In the genomic region with DNA sequence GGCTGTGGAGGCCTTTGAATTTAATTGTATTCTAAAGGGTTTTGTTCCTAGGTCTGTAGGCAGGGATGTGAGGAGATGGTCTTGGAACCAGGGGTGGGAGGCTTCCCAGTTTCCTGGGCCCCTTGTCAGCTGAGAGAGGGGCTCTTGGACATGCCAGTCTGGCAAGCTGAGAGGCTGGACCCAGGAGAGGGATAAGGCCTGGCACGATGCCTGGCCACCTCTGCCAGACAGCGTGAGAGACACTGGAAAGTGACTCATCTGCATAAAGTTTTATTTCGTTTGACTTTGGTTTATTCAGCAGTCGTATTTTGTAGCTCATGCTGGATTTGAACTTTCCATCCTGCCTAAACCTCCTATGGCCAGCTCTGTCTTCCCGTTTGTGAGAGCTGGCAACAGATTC, we compare ENCODE assay signal across 15 mouse cellular contexts. TPM values are rescaled to one million over a fixed set of nuclear protein-coding genes. Genes with fewer than 3 reads are reported as not detected.
DNase-seq lines count a peak whose midpoint lies in the region; ATAC-seq and TF ChIP-seq lines count a peak whose summit lies in the region.
"Had no signal": no experiment of that assay in that cellular context is flagged by ENCODE, and none has a peak within 500 bp of the region (broad histone marks: within the 10 kb centered on the region; RNA-seq: fewer than 3 reads in every experiment).

No protein-coding gene starts in this region.

- H3K36me3 ChIP-seq in forebrain, embryonic 12.5 days (replicated peaks): no peaks in the 10 kb centered on the region
- no peaks in the 10 kb centered on the region for H3K36me3 ChIP-seq in forebrain, postnatal 0 days (ENCODE audit: insufficient read depth)
- no peaks in the 10 kb centered on the region for H3K36me3 ChIP-seq in midbrain, embryonic 10.5 days
- H3K36me3 ChIP-seq in midbrain, embryonic 11.5 days (ENCODE audit: control insufficient read depth, insufficient read depth, low read length): no peaks in the 10 kb centered on the region
- H3K36me3 ChIP-seq: kidney, embryonic 15.5 days; liver, embryonic 15.5 days had no signal

- DNase-seq in forebrain, postnatal 0 days: no peak
- DNase-seq in midbrain, embryonic 10.5 days (ENCODE audit: low spot score): no peak
- DNase-seq in midbrain, embryonic 11.5 days (ENCODE audit: low spot score, missing footprints): no peak
- peak; percentile 61 for DNase-seq in Muller cell, postnatal 12 days (ENCODE audit: inconsistent ontology term)
- peak; percentile 80 for DNase-seq in adrenal gland, postnatal 14 days
- DNase-seq in urinary bladder, adult 18-20 months (ENCODE audit: low spot score in 2 of 2): no peak
- DNase-seq: embryo, embryonic 11 days; gastrocnemius, postnatal 36 days; right cerebral cortex, adult 18-20 months had no signal

- peak overlapping the region; percentile 83 for H3K27ac ChIP-seq in forebrain, embryonic 12.5 days
- no peak overlapping the region for H3K27ac ChIP-seq in forebrain, postnatal 0 days (ENCODE audit: low read depth, low read length)
- H3K27ac ChIP-seq in midbrain, embryonic 10.5 days (replicated peaks): peak overlapping the region; percentile 90
- no peak overlapping the region for H3K27ac ChIP-seq in midbrain, embryonic 11.5 days (ENCODE audit: low read depth, low read length)
- H3K27ac ChIP-seq: kidney, embryonic 15.5 days; liver, embryonic 15.5 days had no signal

- no peaks in the 10 kb centered on the region for H3K9me3 ChIP-seq in forebrain, embryonic 12.5 days
- H3K9me3 ChIP-seq in forebrain, postnatal 0 days (ENCODE audit: low read length): no peaks in the 10 kb centered on the region
- H3K9me3 ChIP-seq in midbrain, embryonic 10.5 days (replicated peaks): no peaks in the 10 kb centered on the region
- no peaks in the 10 kb centered on the region for H3K9me3 ChIP-seq in midbrain, embryonic 11.5 days (ENCODE audit: control insufficient read depth, low read length)
- H3K9me3 ChIP-seq: kidney, embryonic 15.5 days; liver, embryonic 15.5 days had no signal

- peaks cover 79% of the 10 kb centered on the region for H3K4me1 ChIP-seq in forebrain, embryonic 12.5 days
- peaks cover 14% of the 10 kb centered on the region for H3K4me1 ChIP-seq in forebrain, postnatal 0 days (ENCODE audit: insufficient read depth)
- peaks cover 98% of the 10 kb centered on the region for H3K4me1 ChIP-seq in midbrain, embryonic 10.5 days
- peaks cover 64% of the 10 kb centered on the region for H3K4me1 ChIP-seq in midbrain, embryonic 11.5 days (ENCODE audit: control insufficient read depth, insufficient read depth, low read length)

- H3K4me3 ChIP-seq in forebrain, embryonic 12.5 days (replicated peaks): no peak overlapping the region
- no peak overlapping the region for H3K4me3 ChIP-seq in forebrain, postnatal 0 days (ENCODE audit: low read depth, low read length)
- H3K4me3 ChIP-seq in midbrain, embryonic 10.5 days: no peak overlapping the region
- H3K4me3 ChIP-seq in midbrain, embryonic 11.5 days (ENCODE audit: low read depth, low read length): no peak overlapping the region
- H3K4me3 ChIP-seq: kidney, embryonic 15.5 days; liver, embryonic 15.5 days had no signal

- no peak overlapping the region for H3K9ac ChIP-seq in forebrain, embryonic 12.5 days
- no peak overlapping the region for H3K9ac ChIP-seq in forebrain, postnatal 0 days
- no peak overlapping the region for H3K9ac ChIP-seq in midbrain, embryonic 11.5 days (ENCODE audit: low read length)
- H3K9ac ChIP-seq: kidney, embryonic 15.5 days; liver, embryonic 15.5 days had no signal

- no peak for TF ChIP-seq CTCF in forebrain, postnatal 0 days (IDR thresholded peaks at IDR 0.05; ENCODE audit: low read depth)

- 82% methylated on average over 5 of the region's 5 CpGs for WGBS in forebrain, embryonic 12.5 days
- WGBS in forebrain, postnatal 0 days: 52% methylated on average over 5 of the region's 5 CpGs
- 82% methylated on average over 5 of the region's 5 CpGs for WGBS in midbrain, embryonic 10.5 days
- 79% methylated on average over 5 of the region's 5 CpGs for WGBS in midbrain, embryonic 11.5 days

- no peak overlapping the region for H3K4me2 ChIP-seq in forebrain, embryonic 12.5 days
- H3K4me2 ChIP-seq in forebrain, postnatal 0 days (ENCODE audit: low read depth): no peak overlapping the region
- H3K4me2 ChIP-seq in midbrain, embryonic 11.5 days: no peak overlapping the region
- H3K4me2 ChIP-seq: heart, embryonic 11.5 days; kidney, embryonic 15.5 days; liver, embryonic 15.5 days had no signal

- ATAC-seq in forebrain, embryonic 12.5 days (ENCODE audit: low FRiP score): no peak
- ATAC-seq in forebrain, postnatal 0 days: no peak
- ATAC-seq in midbrain, embryonic 11.5 days (ENCODE audit: low FRiP score): no peak
- ATAC-seq: intestine, embryonic 16.5 days; lung, postnatal 0 days had no signal

- H3K27me3 ChIP-seq in forebrain, embryonic 12.5 days: peaks cover 16% of the 10 kb centered on the region
- H3K27me3 ChIP-seq in forebrain, postnatal 0 days (ENCODE audit: insufficient read depth, low read length): no peaks in the 10 kb centered on the region
- peaks cover 26% of the 10 kb centered on the region for H3K27me3 ChIP-seq in midbrain, embryonic 10.5 days (ENCODE audit: low read depth, poor library complexity, severe bottlenecking)
- H3K27me3 ChIP-seq in midbrain, embryonic 11.5 days (ENCODE audit: control insufficient read depth, insufficient read depth, low read length): no peaks in the 10 kb centered on the region
- H3K27me3 ChIP-seq: kidney, embryonic 15.5 days had no signal

RNA-seq across cellular contexts. Expression of a gene that starts 26.5 kb away (rescaled TPM):
- 49.9 and 60.6 TPM in 2 replicates for polyA plus RNA-seq in forebrain, embryonic 12.5 days (2016; fragmentation: Nextera tagmentation; extraction: Ambion mirVana)
- total RNA-seq in forebrain, postnatal 0 days (2014; rRNA removed): 45.0 and 69.2 TPM in 2 replicates
- polyA plus RNA-seq in forebrain, postnatal 0 days (2015; fragmentation: Nextera tagmentation; extraction: Ambion mirVana): 35.0 and 41.4 TPM in 2 replicates
- 56.0 and 57.6 TPM in 2 replicates for polyA plus RNA-seq in midbrain, embryonic 10.5 days (2016; fragmentation: Nextera tagmentation; extraction: Ambion mirVana)
- 36.9 and 39.6 TPM in 2 replicates for polyA plus RNA-seq in midbrain, embryonic 11.5 days (2014; fragmentation: Nextera tagmentation; extraction: Ambion mirVana)
- 73.2 and 73.8 TPM in 2 replicates for total RNA-seq in adrenal gland, postnatal 14 days (2021)

RNA-seq across cellular contexts. Expression of a gene that starts 30.0 kb away (rescaled TPM):
- 200 and 211 TPM in 2 replicates for polyA plus RNA-seq in forebrain, embryonic 12.5 days (2016; fragmentation: Nextera tagmentation; extraction: Ambion mirVana)
- total RNA-seq in forebrain, postnatal 0 days (2014; rRNA removed): 14.8 and 19.3 TPM in 2 replicates
- 14.1 and 14.9 TPM in 2 replicates for polyA plus RNA-seq in forebrain, postnatal 0 days (2015; fragmentation: Nextera tagmentation; extraction: Ambion mirVana)
- 290 and 301 TPM in 2 replicates for polyA plus RNA-seq in midbrain, embryonic 10.5 days (2016; fragmentation: Nextera tagmentation; extraction: Ambion mirVana)
- polyA plus RNA-seq in midbrain, embryonic 11.5 days (2014; fragmentation: Nextera tagmentation; extraction: Ambion mirVana): 210 and 212 TPM in 2 replicates
- 53.9 and 60.2 TPM in 2 replicates for total RNA-seq in adrenal gland, postnatal 14 days (2021)

RNA-seq across cellular contexts. Expression of a gene that starts 53.7 kb away (rescaled TPM):
- polyA plus RNA-seq in forebrain, embryonic 12.5 days (2016; fragmentation: Nextera tagmentation; extraction: Ambion mirVana): 248 and 258 TPM in 2 replicates
- total RNA-seq in forebrain, postnatal 0 days (2014; rRNA removed): 917 and 954 TPM in 2 replicates
- polyA plus RNA-seq in forebrain, postnatal 0 days (2015; fragmentation: Nextera tagmentation; extraction: Ambion mirVana): 702 and 718 TPM in 2 replicates
- polyA plus RNA-seq in midbrain, embryonic 10.5 days (2016; fragmentation: Nextera tagmentation; extraction: Ambion mirVana): 69.4 and 117 TPM in 2 replicates
- polyA plus RNA-seq in midbrain, embryonic 11.5 days (2014; fragmentation: Nextera tagmentation; extraction: Ambion mirVana): 118 and 119 TPM in 2 replicates
- 24.4 and 27.2 TPM in 2 replicates for total RNA-seq in adrenal gland, postnatal 14 days (2021)

Comparison
In these comparisons a context has a peak if more than half of its experiments do, and no peak if none do; other contexts are left out.
1. H3K27ac ChIP-seq: peak in forebrain, embryonic 12.5 days (single experiment) and midbrain, embryonic 10.5 days (single experiment); none in forebrain, postnatal 0 days (single experiment) and midbrain, embryonic 11.5 days (single experiment).
2. RNA of a gene that starts 30.0 kb away (polyA plus RNA-seq): 290 to 301 TPM in midbrain, embryonic 10.5 days, 210 to 212 TPM in midbrain, embryonic 11.5 days and 200 to 211 TPM in forebrain, embryonic 12.5 days; 14.1 to 14.9 TPM in forebrain, postnatal 0 days; every median in the first group is over 10 times any median in the second.
3. DNase-seq: peak in Muller cell, postnatal 12 days (single experiment) and adrenal gland, postnatal 14 days (single experiment); none in forebrain, postnatal 0 days (single experiment), midbrain, embryonic 10.5 days (single experiment), midbrain, embryonic 11.5 days (single experiment) and urinary bladder, adult 18-20 months (0 of 2).